In the genomic region with DNA sequence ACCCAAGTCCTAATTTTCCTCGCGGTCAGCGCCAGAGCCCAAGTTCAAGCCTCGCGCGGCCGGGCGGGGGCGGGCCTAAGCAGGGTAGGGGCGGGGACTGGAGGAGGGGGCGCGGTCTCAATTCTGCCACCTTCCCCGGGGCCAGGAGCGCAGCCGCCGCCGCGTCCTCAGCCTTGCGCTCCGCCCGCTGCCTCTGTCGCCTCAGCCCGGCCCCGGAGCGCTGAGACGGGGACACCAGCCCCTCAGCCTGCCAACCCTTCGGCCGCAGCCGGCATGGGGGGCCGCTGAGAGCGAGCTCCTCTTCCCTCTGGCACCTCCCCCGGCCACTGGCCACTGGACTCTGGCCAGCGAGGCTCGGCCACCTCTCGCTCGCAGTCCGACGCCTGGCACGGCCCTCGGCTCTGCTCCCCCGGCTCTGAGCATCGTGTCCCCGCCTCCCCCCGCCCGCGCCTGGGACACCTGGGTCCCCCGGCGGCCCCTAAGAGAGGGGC, we compare ENCODE assay signal across 8 mouse cellular contexts. TPM values are rescaled to one million over a fixed set of nuclear protein-coding genes. Genes with fewer than 3 reads are reported as not detected.
DNase-seq lines count a peak whose midpoint lies in the region; ATAC-seq and TF ChIP-seq lines count a peak whose summit lies in the region.

Gene Rapgefl1 (plus strand): TSS at position 135 of the 491 bp plus-strand sequence.

- H3K27me3 ChIP-seq in embryonic facial prominence, embryonic 10.5 days (replicated peaks; ENCODE audit: low read depth, poor library complexity, severe bottlenecking), result peaks cover 47% of the 10 kb centered on the region
- peaks cover 25% of the 10 kb centered on the region for H3K27me3 ChIP-seq in limb, embryonic 13.5 days
- H3K27me3 ChIP-seq in midbrain, embryonic 16.5 days (ENCODE audit: control insufficient read depth, insufficient read depth, low read depth, low read length), result no peaks in the 10 kb centered on the region
- H3K27me3 ChIP-seq in spleen, adult 2 months (ENCODE audit: control insufficient read depth, insufficient read depth, low read length), result peaks cover 4% of the 10 kb centered on the region; the same call in 1 of the 2 replicates

- H3K4me3 ChIP-seq in embryonic facial prominence, embryonic 10.5 days, result peak within 1 kb of the TSS; percentile 71
- peak within 1 kb of the TSS; percentile 81 for H3K4me3 ChIP-seq in limb, embryonic 13.5 days
- peak within 1 kb of the TSS; percentile 74 for H3K4me3 ChIP-seq in midbrain, embryonic 16.5 days (ENCODE audit: low read depth, low read length)
- H3K4me3 ChIP-seq in spleen, adult 2 months (ENCODE audit: extremely low read depth, insufficient read depth, insufficient read length), result peak within 1 kb of the TSS; percentile 73

- peak within 1 kb of the TSS; percentile 95 for H3K4me2 ChIP-seq in limb, embryonic 13.5 days (replicated peaks)
- peak within 1 kb of the TSS; percentile 70 for H3K4me2 ChIP-seq in midbrain, embryonic 16.5 days (ENCODE audit: low read length)

- no peak for TF ChIP-seq CTCF in spleen, adult 2 months (IDR thresholded peaks at IDR 0.05; ENCODE audit: extremely low read depth, insufficient read depth, insufficient read length, insufficient replicate concordance)

- no peak for TF ChIP-seq POLR2A in spleen, adult 2 months (IDR thresholded peaks at IDR 0.05; ENCODE audit: low read depth, low read length)

- peaks cover 47% of the 10 kb centered on the region for H3K4me1 ChIP-seq in embryonic facial prominence, embryonic 10.5 days
- peaks cover 41% of the 10 kb centered on the region for H3K4me1 ChIP-seq in limb, embryonic 13.5 days
- H3K4me1 ChIP-seq in midbrain, embryonic 16.5 days (ENCODE audit: control insufficient read depth, insufficient read depth, low read length), result peaks cover 18% of the 10 kb centered on the region; the same call in 1 of the 2 replicates
- H3K4me1 ChIP-seq in spleen, adult 2 months (ENCODE audit: control insufficient read depth, insufficient read depth, insufficient read length), result peaks cover 10% of the 10 kb centered on the region

- H3K9me3 ChIP-seq in embryonic facial prominence, embryonic 10.5 days, result no peaks in the 10 kb centered on the region
- no peaks in the 10 kb centered on the region for H3K9me3 ChIP-seq in limb, embryonic 13.5 days
- H3K9me3 ChIP-seq in midbrain, embryonic 16.5 days (replicated peaks; ENCODE audit: control insufficient read depth, low read length, poor library complexity, severe bottlenecking), result no peaks in the 10 kb centered on the region

- WGBS in embryonic facial prominence, embryonic 10.5 days, result under 1% methylated on average over 48 of the region's 48 CpGs
- WGBS in limb, embryonic 13.5 days, result under 1% methylated on average over 46 of the region's 48 CpGs
- WGBS in midbrain, embryonic 16.5 days, result 1% methylated on average over 40 of the region's 48 CpGs
- 1% methylated on average over 46 of the region's 48 CpGs for WGBS in spleen, adult 2 months

- peak; percentile 89 for DNase-seq in 3134 (ENCODE audit: extremely low read depth, insufficient read length, low spot score)
- DNase-seq in adrenal gland, postnatal 14 days, result peak; percentile 92
- DNase-seq in embryonic facial prominence, embryonic 10.5 days (ENCODE audit: low spot score), result peak; percentile 91
- peak; percentile 97 for DNase-seq in heart, adult 11 months
- DNase-seq in kidney, adult 18-20 months, result peak; percentile 89
- DNase-seq in spleen, adult 2 months (ENCODE audit: low read depth in 1 of 2, low spot score in 2 of 2), result peak; percentile 23 to 72

- peak within 1 kb of the TSS; percentile 76 for H3K27ac ChIP-seq in embryonic facial prominence, embryonic 10.5 days (replicated peaks)
- H3K27ac ChIP-seq in limb, embryonic 13.5 days, result peak within 1 kb of the TSS; percentile 39; the same call in 1 of the 2 replicates
- H3K27ac ChIP-seq in midbrain, embryonic 16.5 days (ENCODE audit: low read length), result peak within 1 kb of the TSS; percentile 69
- H3K27ac ChIP-seq in spleen, adult 2 months (ENCODE audit: insufficient read depth, low read length), result no peak within 1 kb of the TSS

- peak; percentile 85 for ATAC-seq in limb, embryonic 13.5 days (ENCODE audit: low FRiP score, low read depth)
- ATAC-seq in midbrain, embryonic 16.5 days, result peak; percentile 90

- peaks cover 32% of the 10 kb centered on the region for H3K36me3 ChIP-seq in embryonic facial prominence, embryonic 10.5 days (replicated peaks)
- peaks cover 30% of the 10 kb centered on the region for H3K36me3 ChIP-seq in limb, embryonic 13.5 days
- peaks cover 19% of the 10 kb centered on the region for H3K36me3 ChIP-seq in midbrain, embryonic 16.5 days (ENCODE audit: control insufficient read depth, insufficient read depth, low read length)
- peaks cover 16% of the 10 kb centered on the region for H3K36me3 ChIP-seq in spleen, adult 2 months (ENCODE audit: control insufficient read depth, insufficient read depth, low read length)

- peak within 1 kb of the TSS; percentile 84 for H3K9ac ChIP-seq in limb, embryonic 13.5 days
- peak within 1 kb of the TSS; percentile 87 for H3K9ac ChIP-seq in midbrain, embryonic 16.5 days (ENCODE audit: low read depth, low read length)

RNA-seq across cellular contexts. Expression of gene Rapgefl1, which starts in this region (rescaled TPM):
- total RNA-seq in adrenal gland, postnatal 14 days (2021), result 0.79 and 0.93 TPM in 2 replicates
- polyA plus RNA-seq in embryonic facial prominence, embryonic 10.5 days (2016; fragmentation: Nextera tagmentation; extraction: Ambion mirVana), result 1.4 and 1.8 TPM in 2 replicates
- polyA plus RNA-seq in limb, embryonic 13.5 days (2015; fragmentation: Nextera tagmentation; extraction: Ambion mirVana), result 4.2 and 4.4 TPM in 2 replicates
- polyA plus RNA-seq in midbrain, embryonic 16.5 days (2015; fragmentation: Nextera tagmentation; extraction: Ambion mirVana), result 9.6 and 10.6 TPM in 2 replicates
- polyA plus RNA-seq in spleen, adult 2 months (2012; rRNA removed), result 1.9 and 3.3 TPM in 2 replicates

Comparison
In these comparisons a context has a peak if more than half of its experiments do, and no peak if none do; other contexts are left out.
1. Peak in DNase-seq in adrenal gland, postnatal 14 days; RNA of the gene not detected or under 1 TPM.